Mouse (Mus musculus) testis, adult 2 months (tissue): ENCODE results near the gene Ttyh1. TPM values are rescaled to one million over a fixed set of nuclear protein-coding genes. Genes with fewer than 3 reads are reported as not detected.

ENCODE experiments used
- H3K27ac ChIP-seq: fragments of 200-500 bp; 2 replicates; pipeline ENCODE4 v1.5.1; 2012; ENCODE audit warnings: low read depth, low read length; ENCODE audit not compliant: control insufficient read depth, insufficient read depth
- H3K27me3 ChIP-seq: fragments of 200-500 bp; 2 replicates; pipeline ENCODE4 v1.6.1; 2012; ENCODE audit warnings: mild to moderate bottlenecking, low read length, moderate library complexity; ENCODE audit not compliant: control insufficient read depth, insufficient read depth
- H3K36me3 ChIP-seq: fragments of 200-500 bp; 2 replicates; pipeline ENCODE4 v1.6.1; 2012; ENCODE audit warnings: mild to moderate bottlenecking, low read length; ENCODE audit not compliant: control insufficient read depth, insufficient read depth
- H3K4me1 ChIP-seq: fragments of 200-500 bp; 2 replicates; pipeline ENCODE4 v1.6.1; 2012; ENCODE audit warnings: low read length; ENCODE audit not compliant: control insufficient read depth, insufficient read depth
- H3K4me3 ChIP-seq: fragments of 200-500 bp; 2 replicates; pipeline ENCODE4 v1.5.1; 2012; ENCODE audit warnings: low read depth, mild to moderate bottlenecking, low read length, moderate library complexity, mixed read lengths; ENCODE audit not compliant: control insufficient read depth
- CTCF ChIP-seq: fragments of 200-500 bp; IDR thresholded peaks from 2 replicates; pipeline ENCODE4 v1.5.1; 2012; ENCODE audit warnings: low read depth, mild to moderate bottlenecking, inconsistent platforms, low read length, moderate library complexity; ENCODE audit not compliant: control insufficient read depth, insufficient read depth, insufficient replicate concordance
- POLR2A ChIP-seq: fragments of 200-500 bp; IDR thresholded peaks from 2 replicates; pipeline ENCODE4 v1.6.1; 2012; ENCODE audit warnings: low read depth, mild to moderate bottlenecking, inconsistent platforms, low read length, moderate library complexity; ENCODE audit not compliant: control insufficient read depth
- polyA plus RNA-seq: library from polyadenylated mRNA; depleted of rRNA; stranded (reverse); fragments of >200 nt; gene quantifications from 2 replicates; pipeline ENCODE4 v1.2.3, GENCODE M21; 2012

The Ttyh1 gene
- polyA plus RNA-seq, 1 experiment: 70.0 TPM

- H3K4me3 ChIP-seq: no peak overlapping the region
- peaks cover 15% of the 10 kb centered on the region for H3K4me1 ChIP-seq
- no peak for TF ChIP-seq POLR2A
- TF ChIP-seq CTCF: no peak
- H3K27me3 ChIP-seq: no peaks in the 10 kb centered on the region; the same call in 1 of the 2 replicates
- H3K27ac ChIP-seq: peak overlapping the region; percentile 39; the same call in 1 of the 2 replicates
- H3K36me3 ChIP-seq: no peaks in the 10 kb centered on the region
Measured at GRCm38 (mm10) chr7:4122076-4122768, 3.0 kb downstream of the Ttyh1 start.

- H3K4me3 ChIP-seq: no peak overlapping the region
- peak overlapping the region; percentile 51 for H3K27ac ChIP-seq
- H3K36me3 ChIP-seq: no peaks in the 10 kb centered on the region
- peaks cover 15% of the 10 kb centered on the region for H3K4me1 ChIP-seq
- H3K27me3 ChIP-seq: no peaks in the 10 kb centered on the region; the same call in 1 of the 2 replicates
- TF ChIP-seq CTCF (no peak), POLR2A (no peak)
Measured at GRCm38 (mm10) chr7:4122783-4123182, 3.6 kb downstream of the Ttyh1 start.

- Histone ChIP-seq H3K27me3 (no peaks in the 10 kb centered on the region; the same call in 1 of the 2 replicates), H3K36me3 (no peaks in the 10 kb centered on the region), H3K4me3 (no peak overlapping the region), H3K4me1 (peaks cover 15% of the 10 kb centered on the region), H3K27ac (peak overlapping the region; percentile 56; the same call in 1 of the 2 replicates)
- TF ChIP-seq CTCF (no peak), POLR2A (no peak)
Measured at GRCm38 (mm10) chr7:4123732-4124131, 4.5 kb downstream of the Ttyh1 start.

GRCm38 (mm10) chr7:4124315-4124759 lies 5.1 kb downstream of the Ttyh1 start:
- Histone ChIP-seq H3K4me3 (peak overlapping the region; percentile 6), H3K27ac (peak overlapping the region; percentile 36), H3K4me1 (peaks cover 15% of the 10 kb centered on the region), H3K27me3 (no peaks in the 10 kb centered on the region), H3K36me3 (no peaks in the 10 kb centered on the region)
- TF ChIP-seq CTCF (no peak), POLR2A (no peak)

- Histone ChIP-seq H3K27me3 (no peaks in the 10 kb centered on the region), H3K36me3 (no peaks in the 10 kb centered on the region), H3K27ac (peak overlapping the region; percentile 36), H3K4me1 (peaks cover 16% of the 10 kb centered on the region), H3K4me3 (peak overlapping the region; percentile 6; the same call in 1 of the 2 replicates)
- TF ChIP-seq CTCF (no peak), POLR2A (no peak)
Measured at GRCm38 (mm10) chr7:4124856-4125255, 5.6 kb downstream of the Ttyh1 start.

- TF ChIP-seq POLR2A (no peak), CTCF (no peak)
- Histone ChIP-seq H3K36me3 (no peaks in the 10 kb centered on the region), H3K27me3 (no peaks in the 10 kb centered on the region), H3K4me1 (peaks cover 16% of the 10 kb centered on the region), H3K27ac (peak overlapping the region; percentile 62), H3K4me3 (no peak overlapping the region)
Measured at GRCm38 (mm10) chr7:4125306-4125705, 6.1 kb downstream of the Ttyh1 start.

- H3K4me1 ChIP-seq: peaks cover 16% of the 10 kb centered on the region
- no peaks in the 10 kb centered on the region for H3K36me3 ChIP-seq
- no peak overlapping the region for H3K4me3 ChIP-seq
- no peaks in the 10 kb centered on the region for H3K27me3 ChIP-seq
- no peak for TF ChIP-seq CTCF
- TF ChIP-seq POLR2A: no peak
- H3K27ac ChIP-seq: no peak overlapping the region
Measured at GRCm38 (mm10) chr7:4126992-4127785, 8.0 kb downstream of the Ttyh1 start.
